ENCODE assay signal across 22 mouse cellular contexts in genomic region chr1:158934447-158934846, GRCm38 (mm10). TPM values are rescaled to one million over a fixed set of nuclear protein-coding genes. Genes with fewer than 3 reads are reported as not detected.
A peak's percentile ranks its signal among the peaks of the same experiment; 100 is the strongest.
DNase-seq lines count a peak whose midpoint lies in the region; ATAC-seq and TF ChIP-seq lines count a peak whose summit lies in the region.
"Had no signal": no experiment of that assay in that cellular context is flagged by ENCODE, and none has a peak within 500 bp of the region (broad histone marks: within the 10 kb centered on the region; RNA-seq: fewer than 3 reads in every experiment).

No protein-coding gene starts in this region.

- no peak overlapping the region for H3K4me2 ChIP-seq in forebrain, embryonic 16.5 days (ENCODE audit: low read length)
- no peak overlapping the region for H3K4me2 ChIP-seq in forebrain, embryonic 14.5 days (ENCODE audit: low read length)
- H3K4me2 ChIP-seq in midbrain, embryonic 16.5 days (ENCODE audit: low read length): no peak overlapping the region
- H3K4me2 ChIP-seq in midbrain, embryonic 14.5 days (ENCODE audit: low read length): no peak overlapping the region
- H3K4me2 ChIP-seq: embryonic facial prominence, embryonic 12.5 days; forebrain, embryonic 15.5 days had no signal

- H3K9me3 ChIP-seq in forebrain, embryonic 16.5 days (ENCODE audit: control insufficient read depth, low read length): no peaks in the 10 kb centered on the region
- no peaks in the 10 kb centered on the region for H3K9me3 ChIP-seq in forebrain, embryonic 14.5 days (replicated peaks; ENCODE audit: control insufficient read depth, low read length)
- no peaks in the 10 kb centered on the region for H3K9me3 ChIP-seq in midbrain, embryonic 16.5 days (replicated peaks; ENCODE audit: control insufficient read depth, low read length, poor library complexity, severe bottlenecking)
- no peaks in the 10 kb centered on the region for H3K9me3 ChIP-seq in midbrain, embryonic 14.5 days (ENCODE audit: control insufficient read depth, low read length)
- H3K9me3 ChIP-seq: embryonic facial prominence, embryonic 10.5 days; embryonic facial prominence, embryonic 12.5 days; forebrain, embryonic 15.5 days had no signal

- TF ChIP-seq CTCF in brain, embryonic 14.5 days (IDR thresholded peaks at IDR 0.05; ENCODE audit: borderline replicate concordance, extremely low read depth, insufficient read depth, insufficient read length): no peak

- H3K9ac ChIP-seq in forebrain, embryonic 16.5 days (replicated peaks; ENCODE audit: low read depth, low read length): no peak overlapping the region
- H3K9ac ChIP-seq in forebrain, embryonic 14.5 days (ENCODE audit: low read length): no peak overlapping the region
- no peak overlapping the region for H3K9ac ChIP-seq in midbrain, embryonic 16.5 days (ENCODE audit: low read depth, low read length)
- H3K9ac ChIP-seq in midbrain, embryonic 14.5 days (replicated peaks; ENCODE audit: low read length): no peak overlapping the region
- H3K9ac ChIP-seq: embryonic facial prominence, embryonic 12.5 days; forebrain, embryonic 15.5 days had no signal

- DNase-seq in forebrain, embryonic 14.5 days (ENCODE audit: low spot score): no peak
- no peak for DNase-seq in midbrain, embryonic 14.5 days
- DNase-seq in brain, embryonic 14.5 days (ENCODE audit: low read depth): peak; percentile 11
- DNase-seq: adrenal gland, adult 2 months; adrenal gland, postnatal 10 days; adrenal gland, postnatal 25 days; B cell, adult 2 months; cerebellum, adult 11-12 months; cerebellum, adult 2 months; cerebellum, adult 9-10 months; cerebellum, postnatal 10 days; cerebellum, postnatal 25 days had no signal

- no peaks in the 10 kb centered on the region for H3K4me1 ChIP-seq in forebrain, embryonic 16.5 days (replicated peaks; ENCODE audit: control insufficient read depth, insufficient read depth, low read length)
- H3K4me1 ChIP-seq in forebrain, embryonic 14.5 days (ENCODE audit: control insufficient read depth, insufficient read depth, low read length): no peaks in the 10 kb centered on the region
- no peaks in the 10 kb centered on the region for H3K4me1 ChIP-seq in midbrain, embryonic 16.5 days (ENCODE audit: control insufficient read depth, insufficient read depth, low read length)
- H3K4me1 ChIP-seq in midbrain, embryonic 14.5 days (ENCODE audit: control insufficient read depth, insufficient read depth, low read length): no peaks in the 10 kb centered on the region
- H3K4me1 ChIP-seq: embryonic facial prominence, embryonic 10.5 days; embryonic facial prominence, embryonic 12.5 days; forebrain, embryonic 15.5 days had no signal

- H3K36me3 ChIP-seq in forebrain, embryonic 16.5 days (ENCODE audit: control insufficient read depth, insufficient read depth): no peaks in the 10 kb centered on the region
- no peaks in the 10 kb centered on the region for H3K36me3 ChIP-seq in forebrain, embryonic 14.5 days (ENCODE audit: control insufficient read depth, insufficient read depth, low read length)
- H3K36me3 ChIP-seq in midbrain, embryonic 16.5 days (ENCODE audit: control insufficient read depth, insufficient read depth, low read length): no peaks in the 10 kb centered on the region
- H3K36me3 ChIP-seq in midbrain, embryonic 14.5 days (ENCODE audit: control insufficient read depth, insufficient read depth, low read length): no peaks in the 10 kb centered on the region
- H3K36me3 ChIP-seq: embryonic facial prominence, embryonic 10.5 days; embryonic facial prominence, embryonic 12.5 days; forebrain, embryonic 15.5 days; G1E had no signal

- H3K4me3 ChIP-seq in forebrain, embryonic 16.5 days (replicated peaks; ENCODE audit: low read length): no peak overlapping the region
- no peak overlapping the region for H3K4me3 ChIP-seq in forebrain, embryonic 14.5 days (ENCODE audit: low read depth, low read length)
- no peak overlapping the region for H3K4me3 ChIP-seq in midbrain, embryonic 16.5 days (ENCODE audit: low read depth, low read length)
- no peak overlapping the region for H3K4me3 ChIP-seq in midbrain, embryonic 14.5 days (replicated peaks; ENCODE audit: low read depth, low read length)
- H3K4me3 ChIP-seq: embryonic facial prominence, embryonic 10.5 days; embryonic facial prominence, embryonic 12.5 days; forebrain, embryonic 15.5 days had no signal

- no peak for TF ChIP-seq POLR2A in brain, embryonic 14.5 days (IDR thresholded peaks at IDR 0.05; ENCODE audit: borderline replicate concordance, extremely low read depth, insufficient read depth, insufficient read length, poor library complexity, severe bottlenecking)

- no peaks in the 10 kb centered on the region for H3K27me3 ChIP-seq in forebrain, embryonic 16.5 days (replicated peaks; ENCODE audit: control insufficient read depth, insufficient read depth, low read length)
- H3K27me3 ChIP-seq in forebrain, embryonic 14.5 days (replicated peaks; ENCODE audit: control insufficient read depth, insufficient read depth, low read length): no peaks in the 10 kb centered on the region
- H3K27me3 ChIP-seq in midbrain, embryonic 16.5 days (ENCODE audit: control insufficient read depth, insufficient read depth, low read depth, low read length): no peaks in the 10 kb centered on the region
- no peaks in the 10 kb centered on the region for H3K27me3 ChIP-seq in midbrain, embryonic 14.5 days (ENCODE audit: control insufficient read depth, insufficient read depth, low read length)
- H3K27me3 ChIP-seq: CH12.LX; embryonic facial prominence, embryonic 12.5 days; forebrain, embryonic 15.5 days had no signal

- H3K27ac ChIP-seq in forebrain, embryonic 16.5 days (ENCODE audit: low read length): no peak overlapping the region
- H3K27ac ChIP-seq in forebrain, embryonic 14.5 days (ENCODE audit: low read depth, low read length): no peak overlapping the region
- H3K27ac ChIP-seq in midbrain, embryonic 16.5 days (ENCODE audit: low read length): no peak overlapping the region
- H3K27ac ChIP-seq in midbrain, embryonic 14.5 days (replicated peaks; ENCODE audit: low read depth, low read length): no peak overlapping the region
- H3K27ac ChIP-seq: embryonic facial prominence, embryonic 10.5 days; embryonic facial prominence, embryonic 12.5 days; forebrain, embryonic 15.5 days had no signal

- 79% methylated on average over 3 of the region's 3 CpGs for WGBS in forebrain, embryonic 16.5 days
- 87% methylated on average over 3 of the region's 3 CpGs for WGBS in forebrain, embryonic 14.5 days
- WGBS in midbrain, embryonic 16.5 days: 72% methylated on average over 3 of the region's 3 CpGs
- WGBS in midbrain, embryonic 14.5 days: 66% methylated on average over 3 of the region's 3 CpGs

- ATAC-seq in forebrain, embryonic 16.5 days: peak; percentile 55; the same call in 1 of the 2 replicates
- ATAC-seq in forebrain, embryonic 14.5 days: no peak
- ATAC-seq in midbrain, embryonic 16.5 days: peak; percentile 54; the same call in 1 of the 2 replicates
- ATAC-seq in midbrain, embryonic 14.5 days (ENCODE audit: low FRiP score, low TSS enrichment): no peak
- ATAC-seq: activated CD4-positive, CD25-positive, alpha-beta regulatory T cell, adult 4 months; CD4-positive, CD25-positive, alpha-beta regulatory T cell, adult 4 months; forebrain, embryonic 15.5 days; Patski had no signal

RNA-seq across cellular contexts. Expression of gene Pappa2, which starts 45.8 kb away (rescaled TPM):
- polyA plus RNA-seq in forebrain, embryonic 16.5 days (2015; fragmentation: Nextera tagmentation; extraction: Ambion mirVana): 1.3 and 1.7 TPM in 2 replicates
- 1.2 and 2.3 TPM in 2 replicates for polyA plus RNA-seq in forebrain, embryonic 14.5 days (2014; fragmentation: Nextera tagmentation; extraction: Ambion mirVana)
- 0.51 and 0.58 TPM in 2 replicates for polyA plus RNA-seq in midbrain, embryonic 16.5 days (2015; fragmentation: Nextera tagmentation; extraction: Ambion mirVana)
- 0.42 and 1.1 TPM in 2 replicates for polyA plus RNA-seq in midbrain, embryonic 14.5 days (2014; fragmentation: Nextera tagmentation; extraction: Ambion mirVana)
- 1.1 and 1.8 TPM in 2 replicates for polyA plus RNA-seq in brain, embryonic 14.5 days (2012; rRNA removed)
- polyA plus RNA-seq: CD4-positive, CD25-positive, alpha-beta regulatory T cell, adult 4 months; G1E had no signal

Comparison
In these comparisons a context has a peak if more than half of its experiments do, and no peak if none do; other contexts are left out.
1. ATAC-seq: peak in forebrain, embryonic 16.5 days (single experiment) and midbrain, embryonic 16.5 days (single experiment); none in forebrain, embryonic 14.5 days (single experiment) and midbrain, embryonic 14.5 days (single experiment).